Mouse (Mus musculus): Measurements from ENCODE around the gene Gm11011. TPM values are rescaled to one million over a fixed set of nuclear protein-coding genes. Genes with fewer than 3 reads are reported as not detected.
"Not testable (repeated sequence)": the region's sequence is repeated elsewhere in the genome, so short reads cannot be mapped to it uniquely, and the experiment has no call there.

Gm11011 gene
- not detected in 2 replicates for polyA plus RNA-seq (2016; fragmentation: Nextera tagmentation; extraction: Ambion mirVana)

DNA sequence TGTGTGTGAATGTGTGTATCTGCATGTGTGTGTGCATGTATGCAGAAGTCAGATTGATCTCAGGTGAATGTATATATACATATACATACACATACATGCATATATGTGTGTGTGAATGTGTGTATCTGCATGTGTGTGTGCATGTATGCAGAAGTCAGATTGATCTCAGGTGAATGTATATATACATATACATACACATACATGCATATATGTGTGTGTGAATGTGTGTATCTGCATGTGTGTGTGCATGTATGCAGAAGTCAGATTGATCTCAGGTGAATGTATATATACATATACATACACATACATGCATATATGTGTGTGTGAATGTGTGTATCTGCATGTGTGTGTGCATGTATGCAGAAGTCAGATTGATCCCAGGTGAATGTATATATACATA is at the start of gene Gm11011:
Gene Gm11011 (minus strand): TSS at position 101 of the 400 bp plus-strand sequence.
- H3K9ac ChIP-seq; H3K4me3 ChIP-seq; H3K4me2 ChIP-seq (replicated peaks); H3K27me3 ChIP-seq; H3K9me3 ChIP-seq (replicated peaks); ATAC-seq (ENCODE audit: low FRiP score); H3K27ac ChIP-seq; H3K4me1 ChIP-seq; H3K36me3 ChIP-seq: not testable (repeated sequence)

DNA sequence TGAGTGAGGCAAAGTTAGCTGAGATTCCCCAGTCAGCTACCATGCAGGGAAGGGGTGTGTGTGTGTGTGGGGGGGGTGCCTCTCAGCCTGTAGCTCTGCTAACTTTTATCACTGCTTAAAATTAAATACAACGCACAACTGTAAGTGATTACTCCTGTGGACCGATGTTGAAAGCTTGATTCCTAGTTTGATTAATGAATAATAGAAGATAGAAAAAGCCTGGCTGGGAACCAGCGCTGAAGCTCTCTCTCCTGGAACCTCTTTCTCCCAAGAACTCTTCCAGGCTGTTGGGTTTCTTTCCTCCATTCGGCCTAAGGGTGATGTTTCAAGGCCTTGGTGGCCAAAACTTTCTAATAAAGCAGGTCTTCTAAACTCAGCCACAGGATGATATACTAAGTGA is 48.9 kb upstream of the Gm11011 start:
- H3K9ac ChIP-seq: 0 out of 2 replicates have a peak overlapping the region, but pooled peaks have one; percentile 8
- H3K36me3 ChIP-seq: no peaks in the 10 kb centered on the region
- H3K4me1 ChIP-seq: peaks cover 32% of the 10 kb centered on the region
- no peak overlapping the region for H3K27ac ChIP-seq
- ATAC-seq (ENCODE audit: low FRiP score): no peak
- 0 out of 2 replicates have a peak overlapping the region, but pooled peaks have one; percentile 7 for H3K4me3 ChIP-seq
- peak overlapping the region; percentile 93 for H3K4me2 ChIP-seq (replicated peaks)
- no peaks in the 10 kb centered on the region for H3K27me3 ChIP-seq
- 80% methylated on average over 4 of the region's 4 CpGs for WGBS
- no peaks in the 10 kb centered on the region for H3K9me3 ChIP-seq (replicated peaks)

DNA sequence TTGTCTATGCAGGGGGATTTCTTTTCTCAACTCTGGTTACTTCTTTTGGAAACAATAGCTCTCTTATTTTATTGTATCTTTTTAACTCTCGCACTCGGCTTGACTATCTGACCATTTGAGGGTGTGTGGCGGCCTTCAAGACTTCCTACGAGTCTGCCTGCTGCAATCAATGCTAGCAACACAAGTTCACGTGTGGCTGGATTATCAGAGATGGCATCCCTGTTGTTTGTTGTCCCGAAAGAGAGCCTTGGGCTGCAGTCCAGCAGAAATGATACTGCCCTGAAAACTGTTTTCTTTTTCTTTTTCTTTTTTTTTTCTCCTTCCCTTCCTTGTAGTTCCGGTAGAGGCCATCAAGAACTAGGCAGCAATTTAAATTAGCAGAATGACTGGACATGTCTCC is 47.9 kb upstream of the Gm11011 start:
- peak overlapping the region; percentile 93 for H3K4me2 ChIP-seq (replicated peaks)
- peaks cover 32% of the 10 kb centered on the region for H3K4me1 ChIP-seq
- 42% methylated on average over 7 of the region's 7 CpGs for WGBS
- peak overlapping the region; percentile 84 for H3K27ac ChIP-seq
- ATAC-seq (ENCODE audit: low FRiP score): no peak
- H3K27me3 ChIP-seq: no peaks in the 10 kb centered on the region
- no peaks in the 10 kb centered on the region for H3K36me3 ChIP-seq
- no peaks in the 10 kb centered on the region for H3K9me3 ChIP-seq (replicated peaks)
- H3K9ac ChIP-seq: peak overlapping the region; percentile 50
- H3K4me3 ChIP-seq: peak overlapping the region; percentile 68

DNA sequence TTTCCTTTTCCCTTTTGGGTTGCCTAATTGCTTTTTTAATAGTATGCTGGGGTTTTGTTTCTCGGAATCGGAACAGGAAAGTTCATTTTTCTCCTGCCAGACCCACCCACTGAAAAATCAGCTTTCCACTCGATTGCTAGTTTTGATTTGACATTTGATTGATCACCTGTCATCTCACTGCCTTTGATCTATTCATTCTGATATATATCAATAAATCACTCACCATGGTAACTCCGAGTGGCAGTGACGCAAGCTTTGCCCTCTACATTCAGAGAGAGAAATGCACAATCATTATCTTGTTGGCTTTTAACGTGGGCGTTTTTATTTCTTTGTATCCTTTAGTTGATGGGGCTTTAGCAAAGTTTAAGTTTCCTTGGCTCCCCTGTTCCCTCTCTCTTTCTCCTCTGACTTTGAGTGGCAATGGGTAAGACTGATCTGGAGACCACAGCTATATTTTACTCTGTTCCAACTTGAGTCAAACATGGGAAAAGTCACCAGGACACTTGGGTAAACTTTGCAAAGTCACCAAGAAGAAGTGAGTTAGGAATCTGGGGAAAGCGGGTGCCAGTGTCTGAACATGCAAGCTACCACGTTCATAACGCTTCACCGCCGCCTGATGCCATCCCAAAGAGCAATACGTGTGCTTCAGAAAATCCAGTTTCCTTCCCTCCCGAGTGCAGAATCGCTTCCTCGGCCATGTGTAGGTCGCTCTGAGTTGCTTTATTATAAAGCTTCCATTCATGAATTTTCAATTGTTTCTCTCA is 47.3 kb upstream of the Gm11011 start:
- H3K4me2 ChIP-seq (replicated peaks): peak overlapping the region; percentile 93
- H3K4me1 ChIP-seq: peaks cover 32% of the 10 kb centered on the region
- H3K27me3 ChIP-seq: no peaks in the 10 kb centered on the region
- no peak for ATAC-seq (ENCODE audit: low FRiP score)
- H3K9me3 ChIP-seq (replicated peaks): no peaks in the 10 kb centered on the region
- H3K9ac ChIP-seq: peak overlapping the region; percentile 81; the same call in 1 of the 2 replicates
- H3K36me3 ChIP-seq: no peaks in the 10 kb centered on the region
- peak overlapping the region; percentile 68 for H3K4me3 ChIP-seq
- 33% methylated on average over 17 of the region's 17 CpGs for WGBS
- peak overlapping the region; percentile 84 for H3K27ac ChIP-seq

DNA sequence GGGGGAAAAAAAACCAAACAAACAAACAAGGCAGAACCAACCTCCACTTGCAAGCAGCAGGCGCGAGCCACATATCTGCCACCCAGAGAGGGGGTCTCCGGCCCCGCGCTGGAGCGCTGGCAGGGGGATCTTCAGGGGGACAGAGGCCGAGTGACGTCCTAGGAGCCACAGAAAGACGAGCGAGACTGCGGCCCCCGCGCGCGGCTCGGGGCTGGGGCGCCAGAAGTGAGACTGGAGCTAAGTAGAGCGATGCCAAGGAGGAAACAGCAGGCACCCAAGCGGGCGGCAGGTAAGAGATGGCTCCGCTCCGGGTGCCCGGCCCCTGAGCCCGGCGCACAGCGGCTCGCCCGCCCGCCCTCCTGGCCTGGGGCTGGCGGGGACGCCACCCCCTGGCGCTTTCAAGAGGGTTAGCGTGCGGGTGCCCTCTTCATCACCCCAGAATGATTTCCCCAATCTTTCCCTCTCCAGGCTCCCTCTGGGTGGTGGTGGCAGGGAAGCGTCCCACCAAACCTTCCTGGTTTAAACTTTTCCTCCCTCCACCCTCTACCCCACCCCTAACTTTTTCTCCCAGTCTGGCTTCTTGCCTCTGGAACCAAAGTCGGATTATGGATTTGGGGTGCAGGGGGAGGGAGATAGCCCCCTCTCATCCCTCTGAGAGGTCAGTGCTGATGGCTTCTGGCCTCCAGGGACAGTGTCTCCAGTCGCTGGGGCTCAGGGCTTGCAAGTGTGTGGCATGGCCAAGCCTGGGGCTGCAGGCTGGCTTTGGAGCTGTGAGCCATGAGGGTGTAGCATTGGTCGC is 46.1 kb upstream of the Gm11011 start:
- Histone ChIP-seq H3K9me3 (replicated peaks) (no peaks in the 10 kb centered on the region), H3K27me3 (no peaks in the 10 kb centered on the region), H3K4me2 (replicated peaks) (peak overlapping the region; percentile 93), H3K36me3 (no peaks in the 10 kb centered on the region), H3K4me1 (peaks cover 32% of the 10 kb centered on the region), H3K4me3 (peak overlapping the region; percentile 68), H3K9ac (peak overlapping the region; percentile 81), H3K27ac (peak overlapping the region; percentile 84)
- under 1% methylated on average over 35 of the region's 38 CpGs for WGBS
- ATAC-seq (ENCODE audit: low FRiP score): peak; percentile 60

DNA sequence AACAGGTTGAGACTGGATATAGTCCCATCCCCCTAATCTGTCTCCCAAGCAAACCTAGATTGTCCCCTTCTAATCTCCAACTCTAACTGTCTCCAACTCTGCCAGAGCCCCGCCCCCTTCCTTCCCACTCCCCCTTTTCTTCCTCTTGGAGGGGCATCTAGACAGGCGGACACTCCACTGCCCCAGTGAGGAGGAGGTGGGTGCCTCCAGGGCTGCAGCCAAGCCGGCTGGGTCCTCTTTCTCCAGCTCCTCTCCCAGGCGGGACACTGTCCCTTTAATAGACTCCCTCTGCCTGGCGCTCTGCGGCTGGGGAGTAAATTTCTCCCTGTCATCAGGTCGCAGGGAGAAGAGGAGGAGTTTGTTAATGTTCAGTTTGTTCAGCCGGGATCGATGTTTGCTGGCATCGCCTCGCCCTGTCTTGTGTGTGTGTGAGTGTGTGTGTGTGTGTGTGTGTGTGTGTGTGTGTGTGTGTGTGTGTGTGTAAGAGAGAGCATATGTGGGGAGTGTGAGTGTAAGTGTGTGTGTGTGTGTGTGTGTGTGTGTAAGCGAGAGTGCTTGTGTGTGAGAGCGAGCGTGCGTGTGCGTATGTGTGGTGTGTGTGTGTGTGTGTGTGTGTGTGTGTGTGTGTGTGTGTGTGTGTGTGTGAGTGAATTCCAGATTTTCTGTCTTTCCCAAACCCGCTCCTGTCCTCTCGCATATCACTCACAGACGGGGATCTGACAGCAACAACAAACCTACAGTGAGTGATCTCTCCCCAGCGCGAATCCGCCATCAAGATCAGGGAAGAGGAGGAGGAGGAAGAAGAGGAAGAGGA is 45.0 kb upstream of the Gm11011 start, which contains the start of gene Tshz2:
Gene Tshz2 (plus strand): TSS at position 676 of the 814 bp plus-strand sequence.
- Histone ChIP-seq H3K4me3 (peak within 1 kb of the TSS; percentile 68), H3K9ac (peak within 1 kb of the TSS; percentile 81), H3K4me1 (peaks cover 27% of the 10 kb centered on the region), H3K36me3 (no peaks in the 10 kb centered on the region), H3K9me3 (replicated peaks) (no peaks in the 10 kb centered on the region), H3K4me2 (replicated peaks) (peak within 1 kb of the TSS; percentile 93), H3K27me3 (no peaks in the 10 kb centered on the region), H3K27ac (peak within 1 kb of the TSS; percentile 84)
- WGBS: 0% methylated on average over 21 of the region's 22 CpGs
- ATAC-seq (ENCODE audit: low FRiP score): peak; percentile 78

DNA sequence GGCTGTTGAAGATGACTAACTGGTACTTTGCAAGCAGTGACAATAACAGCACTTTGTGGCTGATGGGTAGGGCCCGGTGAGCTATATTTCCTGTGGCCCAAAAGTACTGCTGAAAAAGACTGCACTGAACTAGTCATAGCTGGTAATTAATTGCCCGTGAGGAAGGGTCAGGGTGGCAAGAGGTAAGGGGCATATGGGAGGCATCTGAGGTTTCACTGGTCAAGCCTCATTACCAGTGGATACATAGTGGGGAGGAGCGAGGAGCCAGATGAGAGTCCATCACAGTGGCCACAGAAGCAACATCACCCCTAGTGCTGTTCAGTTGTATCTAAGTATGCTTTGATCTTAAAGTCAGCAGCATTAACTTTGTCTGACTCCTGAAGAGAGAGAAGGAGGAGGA is 42.5 kb upstream of the Gm11011 start:
- H3K4me2 ChIP-seq (replicated peaks): no peak overlapping the region
- no peak overlapping the region for H3K9ac ChIP-seq
- WGBS: 77% methylated on average over 3 of the region's 3 CpGs
- no peak for ATAC-seq (ENCODE audit: low FRiP score)
- H3K27ac ChIP-seq: no peak overlapping the region
- peaks cover 17% of the 10 kb centered on the region for H3K4me1 ChIP-seq
- H3K36me3 ChIP-seq: no peaks in the 10 kb centered on the region
- no peak overlapping the region for H3K4me3 ChIP-seq
- no peaks in the 10 kb centered on the region for H3K9me3 ChIP-seq (replicated peaks)
- no peaks in the 10 kb centered on the region for H3K27me3 ChIP-seq

DNA sequence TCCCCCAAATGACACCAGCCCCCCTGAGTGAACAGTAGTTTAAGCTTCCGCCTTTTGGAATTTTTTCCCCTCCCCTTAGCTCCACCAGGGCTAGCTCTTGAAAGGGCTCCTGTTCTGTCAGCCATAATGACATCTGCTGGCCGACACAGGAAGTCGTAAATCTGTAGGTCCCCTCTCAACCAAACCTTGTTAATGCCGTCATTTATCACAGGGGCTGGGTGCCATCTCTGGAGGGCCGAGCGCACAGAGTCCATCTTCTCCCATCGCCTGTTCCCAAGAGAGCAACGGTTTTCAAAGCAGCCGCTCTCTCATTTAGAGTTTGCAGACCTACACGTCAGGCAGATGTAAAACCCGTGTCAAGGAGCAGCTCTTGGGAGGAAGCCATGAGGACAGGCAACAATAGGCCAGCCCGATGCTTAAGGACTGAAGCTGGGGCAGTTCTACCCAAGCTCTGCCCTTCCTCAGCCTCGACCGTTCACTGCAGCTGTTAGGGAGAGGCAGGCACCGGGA is 33.7 kb upstream of the Gm11011 start:
- WGBS: 43% methylated on average over 15 of the region's 15 CpGs

DNA sequence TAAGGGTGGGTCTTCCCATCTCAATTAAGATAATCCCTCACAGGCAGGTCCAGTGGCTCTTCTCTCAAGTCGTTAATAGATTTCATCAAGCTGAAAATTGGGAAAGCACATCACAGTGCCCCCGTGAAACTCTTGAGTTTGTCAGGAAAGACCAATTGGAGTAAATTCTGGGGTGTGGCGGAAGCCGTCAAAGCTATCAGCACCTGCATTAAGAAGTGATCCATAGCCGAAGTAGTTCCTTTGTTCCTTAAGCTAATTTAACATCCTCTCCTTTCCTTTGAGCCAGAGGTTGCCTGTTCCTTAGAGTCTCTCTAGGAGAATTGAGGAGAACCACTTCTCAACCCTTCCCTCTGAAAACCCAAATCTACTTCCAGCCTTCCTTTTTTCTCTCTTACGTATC is 28.5 kb upstream of the Gm11011 start:
- Histone ChIP-seq H3K4me1 (peaks cover 11% of the 10 kb centered on the region), H3K9ac (no peak overlapping the region), H3K36me3 (no peaks in the 10 kb centered on the region), H3K9me3 (replicated peaks) (no peaks in the 10 kb centered on the region), H3K27ac (no peak overlapping the region), H3K4me2 (replicated peaks) (no peak overlapping the region), H3K4me3 (no peak overlapping the region), H3K27me3 (no peaks in the 10 kb centered on the region)
- no peak for ATAC-seq (ENCODE audit: low FRiP score)
- 85% methylated on average over 6 of the region's 6 CpGs for WGBS

More for the DNA sequence above, 33.7 kb upstream of the Gm11011 start:
- ATAC-seq (ENCODE audit: low FRiP score): no peak
- Histone ChIP-seq H3K36me3 (no peaks in the 10 kb centered on the region), H3K9me3 (replicated peaks) (no peaks in the 10 kb centered on the region), H3K4me3 (no peak overlapping the region), H3K4me2 (replicated peaks) (0 out of 2 replicates have a peak overlapping the region, but pooled peaks have one; percentile 13), H3K27me3 (no peaks in the 10 kb centered on the region), H3K27ac (no peak overlapping the region), H3K9ac (no peak overlapping the region), H3K4me1 (peaks cover 7% of the 10 kb centered on the region)

DNA sequence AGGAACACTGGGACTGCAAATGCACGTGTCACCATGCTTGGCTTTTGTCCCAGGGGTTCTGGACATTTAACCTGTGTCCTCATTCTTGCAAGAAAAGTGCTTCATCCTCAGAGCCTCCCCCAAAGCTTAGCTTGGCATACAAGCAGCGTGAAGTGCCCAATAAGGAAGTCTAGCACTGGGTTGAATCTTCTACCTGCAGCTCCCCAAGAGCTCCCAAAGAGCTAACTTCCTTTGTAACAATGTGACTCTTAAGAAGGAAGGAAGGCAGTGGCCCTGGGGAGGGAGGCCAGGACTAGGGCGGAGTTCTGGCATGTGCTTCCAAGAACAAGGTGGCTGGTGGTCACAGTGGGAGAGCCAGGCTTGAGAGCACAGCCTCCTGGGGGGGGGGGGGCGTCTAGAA is 27.1 kb upstream of the Gm11011 start:
- Histone ChIP-seq H3K27me3 (no peaks in the 10 kb centered on the region), H3K9me3 (replicated peaks) (no peaks in the 10 kb centered on the region), H3K4me3 (no peak overlapping the region), H3K4me2 (replicated peaks) (no peak overlapping the region), H3K36me3 (no peaks in the 10 kb centered on the region), H3K9ac (no peak overlapping the region), H3K4me1 (peaks cover 16% of the 10 kb centered on the region), H3K27ac (no peak overlapping the region)
- 58% methylated on average over 4 of the region's 4 CpGs for WGBS
- ATAC-seq (ENCODE audit: low FRiP score): no peak

DNA sequence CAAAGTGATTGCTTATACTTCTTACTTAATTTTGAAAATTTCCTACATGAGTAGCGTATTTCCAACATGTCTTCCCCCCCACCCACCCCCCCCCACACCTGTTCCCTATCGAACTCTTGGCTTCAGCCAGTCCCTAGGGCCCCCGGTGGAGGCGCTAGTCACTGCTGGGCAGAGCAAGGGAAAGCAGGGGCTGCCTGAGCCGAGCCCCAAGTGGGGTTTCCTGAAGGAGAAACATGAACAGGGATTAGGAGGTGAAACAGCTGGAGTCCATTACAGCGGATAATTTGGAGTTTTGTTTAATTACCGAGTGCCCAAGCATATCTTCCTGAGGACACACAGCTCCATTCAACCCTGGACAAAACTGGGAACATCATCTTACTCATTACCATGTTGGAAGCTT is 24.0 kb upstream of the Gm11011 start:
- H3K27ac ChIP-seq: no peak overlapping the region
- H3K4me2 ChIP-seq (replicated peaks): no peak overlapping the region
- no peak overlapping the region for H3K9ac ChIP-seq
- no peaks in the 10 kb centered on the region for H3K9me3 ChIP-seq (replicated peaks)
- 47% methylated on average over 7 of the region's 7 CpGs for WGBS
- peaks cover 16% of the 10 kb centered on the region for H3K4me1 ChIP-seq
- no peak overlapping the region for H3K4me3 ChIP-seq
- no peaks in the 10 kb centered on the region for H3K36me3 ChIP-seq
- no peak for ATAC-seq (ENCODE audit: low FRiP score)
- H3K27me3 ChIP-seq: no peaks in the 10 kb centered on the region

DNA sequence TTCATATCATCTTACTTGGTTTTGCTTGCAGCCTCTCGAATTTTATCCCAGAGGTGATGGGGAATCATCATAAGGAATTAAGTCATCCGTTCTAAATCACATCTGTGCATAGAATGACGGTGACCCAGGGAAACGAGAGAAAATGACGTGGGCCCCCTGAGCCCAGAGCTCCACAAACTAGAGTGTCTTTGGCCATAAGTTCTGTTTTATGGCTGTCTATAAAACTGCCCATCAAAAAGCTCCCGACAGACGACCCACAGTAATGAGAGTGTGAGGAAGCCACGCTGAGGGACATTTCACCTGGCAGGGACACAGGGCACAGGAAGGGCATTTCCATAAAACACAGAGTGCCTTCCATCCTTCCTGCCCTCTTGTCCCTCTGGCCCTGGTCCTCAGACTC is 23.3 kb upstream of the Gm11011 start:
- 82% methylated on average over 8 of the region's 8 CpGs for WGBS
- no peaks in the 10 kb centered on the region for H3K27me3 ChIP-seq
- no peaks in the 10 kb centered on the region for H3K36me3 ChIP-seq
- no peak overlapping the region for H3K9ac ChIP-seq
- no peaks in the 10 kb centered on the region for H3K9me3 ChIP-seq (replicated peaks)
- H3K4me2 ChIP-seq (replicated peaks): no peak overlapping the region
- peaks cover 16% of the 10 kb centered on the region for H3K4me1 ChIP-seq
- no peak for ATAC-seq (ENCODE audit: low FRiP score)
- no peak overlapping the region for H3K27ac ChIP-seq
- no peak overlapping the region for H3K4me3 ChIP-seq
